Mouse (Mus musculus) kidney, embryonic 16.5 days (tissue): ENCODE measurements around the gene Dcst2. TPM values are rescaled to one million over a fixed set of nuclear protein-coding genes. Genes with fewer than 3 reads are reported as not detected.
A peak's percentile ranks its signal among the peaks of the same experiment; 100 is the strongest.

Source experiments
- ATAC-seq: fragments of 200-750 bp; cut with Nextera tagmentation; 2 replicates; pipeline ENCODE4 v1.8.0; 2017; ENCODE audit warnings: moderate TSS enrichment; ENCODE audit not compliant: low FRiP score, low TSS enrichment
- H3K27ac ChIP-seq: fragments of 300-500 bp; sonication (generic); 2 replicates; pipeline ENCODE4 v1.5.1; 2014; ENCODE audit warnings: low read length
- H3K27me3 ChIP-seq: fragments of 300-500 bp; sonication (generic); 2 replicates; pipeline ENCODE4 v1.6.1; 2014; ENCODE audit warnings: low read length, control low read depth, mixed read lengths; ENCODE audit not compliant: insufficient read depth
- H3K36me3 ChIP-seq: fragments of 300-500 bp; sonication (generic); 2 replicates; pipeline ENCODE4 v1.6.1; 2014; ENCODE audit warnings: low read length, control low read depth, mixed read lengths; ENCODE audit not compliant: insufficient read depth
- H3K4me1 ChIP-seq: fragments of 300-500 bp; sonication (generic); 2 replicates; pipeline ENCODE4 v1.6.1; 2014; ENCODE audit warnings: low read length, control low read depth, mixed read lengths; ENCODE audit not compliant: insufficient read depth
- H3K4me2 ChIP-seq: fragments of 300-500 bp; sonication (generic); replicated peaks from 2 replicates; pipeline ENCODE4 v1.6.1; 2014; ENCODE audit warnings: low read depth, low read length
- H3K4me3 ChIP-seq: fragments of 300-500 bp; sonication (generic); 2 replicates; pipeline ENCODE4 v1.5.1; 2014; ENCODE audit warnings: mild to moderate bottlenecking, low read length
- H3K9ac ChIP-seq: fragments of 300-500 bp; sonication (generic); replicated peaks from 2 replicates; pipeline ENCODE4 v1.6.1; 2014; ENCODE audit warnings: low read length
- H3K9me3 ChIP-seq: fragments of 300-500 bp; sonication (generic); 2 replicates; pipeline ENCODE4 v1.6.1; 2016; ENCODE audit warnings: low read length, control low read depth
- WGBS: fragments of 180-500 bp; shearing (Covaris S2); extraction: QIAGEN DNeasy Blood & Tissue Kit; methylation state at CpG from one replicate; pipeline ENCODE4 v1.1.7; 2014; 5-methylcytosine and 5-hydroxymethylcytosine counted together
- polyA plus RNA-seq: library from polyadenylated mRNA; unstranded; fragments of >200 nt; fragmentation: Nextera tagmentation; extraction: Ambion mirVana; gene quantifications from 2 replicates; pipeline ENCODE4 v1.2.1, GENCODE M21; 2015

The Dcst2 gene
- polyA plus RNA-seq = 0.32 and 0.35 TPM in 2 replicates

GRCm38 (mm10) chr3:89361675-89362074 is at the start of gene Dcst2:
Dcst2 (plus strand) TSS chr3:89361975.
- H3K4me1 ChIP-seq = peaks cover 9% of the 10 kb centered on the region; the same call in 1 of the 2 replicates
- no peaks in the 10 kb centered on the region for H3K9me3 ChIP-seq
- H3K4me2 ChIP-seq = no peak within 1 kb of the TSS
- no peaks in the 10 kb centered on the region for H3K27me3 ChIP-seq
- H3K9ac ChIP-seq = no peak within 1 kb of the TSS
- no peak for ATAC-seq
- 87% methylated on average over 7 of the region's 7 CpGs for WGBS
- H3K4me3 ChIP-seq = no peak within 1 kb of the TSS
- no peak within 1 kb of the TSS for H3K27ac ChIP-seq
- H3K36me3 ChIP-seq = no peaks in the 10 kb centered on the region

- no peak overlapping the region for H3K4me2 ChIP-seq
- no peaks in the 10 kb centered on the region for H3K9me3 ChIP-seq
- ATAC-seq = no peak
- H3K36me3 ChIP-seq = no peaks in the 10 kb centered on the region
- H3K27ac ChIP-seq = no peak overlapping the region
- no peak overlapping the region for H3K9ac ChIP-seq
- H3K4me1 ChIP-seq = peaks cover 25% of the 10 kb centered on the region
- WGBS = 78% methylated on average over 5 of the region's 5 CpGs
- H3K4me3 ChIP-seq = no peak overlapping the region
- H3K27me3 ChIP-seq = peaks cover 13% of the 10 kb centered on the region; the same call in 1 of the 2 replicates
Measured at GRCm38 (mm10) chr3:89314340-89314739, 47.4 kb upstream of the Dcst2 start.

- WGBS = 44% methylated on average over 2 of the region's 2 CpGs
- ATAC-seq = no peak
- peak overlapping the region; percentile 58 for H3K9ac ChIP-seq
Measured at GRCm38 (mm10) chr3:89314791-89315190, 47.0 kb upstream of the Dcst2 start.

GRCm38 (mm10) chr3:89315195-89315929 is 46.4 kb upstream of the Dcst2 start:
- Histone ChIP-seq H3K27me3 (peaks cover 18% of the 10 kb centered on the region; the same call in 1 of the 2 replicates), H3K4me2 (peak overlapping the region; percentile 68), H3K9me3 (no peaks in the 10 kb centered on the region), H3K4me1 (peaks cover 35% of the 10 kb centered on the region), H3K9ac (peak overlapping the region; percentile 58), H3K36me3 (no peaks in the 10 kb centered on the region), H3K27ac (peak overlapping the region; percentile 9; the same call in 1 of the 2 replicates), H3K4me3 (peak overlapping the region; percentile 43)
- ATAC-seq = peak; percentile 33; the same call in 1 of the 2 replicates
- 7% methylated on average over 26 of the region's 26 CpGs for WGBS

More at GRCm38 (mm10) chr3:89314791-89315190, 47.0 kb upstream of the Dcst2 start:
- Histone ChIP-seq H3K9me3 (no peaks in the 10 kb centered on the region), H3K4me2 (peak overlapping the region; percentile 68), H3K36me3 (no peaks in the 10 kb centered on the region), H3K27me3 (peaks cover 13% of the 10 kb centered on the region; the same call in 1 of the 2 replicates), H3K4me3 (peak overlapping the region; percentile 43), H3K4me1 (peaks cover 29% of the 10 kb centered on the region), H3K27ac (peak overlapping the region; percentile 9; the same call in 1 of the 2 replicates)

GRCm38 (mm10) chr3:89315930-89316831 is 45.6 kb upstream of the Dcst2 start:
- peaks cover 43% of the 10 kb centered on the region for H3K4me1 ChIP-seq
- no peak overlapping the region for H3K27ac ChIP-seq
- peak overlapping the region; percentile 43 for H3K4me3 ChIP-seq
- ATAC-seq = peak; percentile 28; the same call in 1 of the 2 replicates
- no peaks in the 10 kb centered on the region for H3K36me3 ChIP-seq
- peak overlapping the region; percentile 68 for H3K4me2 ChIP-seq
- no peaks in the 10 kb centered on the region for H3K9me3 ChIP-seq
- peak overlapping the region; percentile 58; the same call in 1 of the 2 replicates for H3K9ac ChIP-seq
- WGBS = 13% methylated on average over 40 of the region's 40 CpGs
- peaks cover 20% of the 10 kb centered on the region for H3K27me3 ChIP-seq

DNA sequence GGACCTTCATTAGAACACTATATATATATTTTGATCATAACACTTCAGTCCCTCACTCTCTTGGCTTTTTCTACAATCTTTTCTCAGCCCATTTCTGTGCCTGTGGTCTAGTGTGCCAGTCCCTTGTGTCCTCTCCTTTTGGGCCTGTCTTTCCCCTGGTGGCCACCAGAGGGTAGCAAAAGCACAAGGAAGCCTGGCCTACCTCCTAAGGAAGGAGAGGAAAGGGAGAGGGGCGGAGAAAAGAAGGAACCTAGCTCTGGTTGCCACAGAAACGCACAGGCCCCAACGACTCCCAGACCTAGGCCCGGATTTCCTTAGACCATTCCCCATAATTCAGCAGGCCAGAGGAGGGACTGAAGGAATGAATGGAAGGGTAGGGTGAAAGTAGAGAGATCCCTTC is 44.9 kb upstream of the Dcst2 start:
- no peak overlapping the region; the same call in 1 of the 2 replicates for H3K4me3 ChIP-seq
- H3K36me3 ChIP-seq = no peaks in the 10 kb centered on the region
- WGBS = 3% methylated on average over 4 of the region's 4 CpGs
- peaks cover 50% of the 10 kb centered on the region for H3K4me1 ChIP-seq
- H3K4me2 ChIP-seq = peak overlapping the region; percentile 68; the same call in 1 of the 2 replicates
- no peak overlapping the region for H3K27ac ChIP-seq
- no peaks in the 10 kb centered on the region for H3K9me3 ChIP-seq
- H3K27me3 ChIP-seq = peaks cover 20% of the 10 kb centered on the region
- no peak overlapping the region for H3K9ac ChIP-seq
- peak; percentile 20 for ATAC-seq

GRCm38 (mm10) chr3:89317246-89317645 is 44.5 kb upstream of the Dcst2 start:
- Histone ChIP-seq H3K4me2 (no peak overlapping the region), H3K9me3 (no peaks in the 10 kb centered on the region), H3K4me1 (peaks cover 54% of the 10 kb centered on the region), H3K27ac (no peak overlapping the region), H3K27me3 (peaks cover 20% of the 10 kb centered on the region), H3K9ac (no peak overlapping the region), H3K36me3 (no peaks in the 10 kb centered on the region), H3K4me3 (no peak overlapping the region)
- 55% methylated on average over 6 of the region's 6 CpGs for WGBS
- no peak for ATAC-seq

GRCm38 (mm10) chr3:89318316-89318715 is 43.5 kb upstream of the Dcst2 start:
- no peaks in the 10 kb centered on the region for H3K9me3 ChIP-seq
- H3K4me2 ChIP-seq = no peak overlapping the region
- no peak overlapping the region for H3K27ac ChIP-seq
- peaks cover 57% of the 10 kb centered on the region for H3K4me1 ChIP-seq
- H3K36me3 ChIP-seq = no peaks in the 10 kb centered on the region
- peaks cover 20% of the 10 kb centered on the region for H3K27me3 ChIP-seq
- no peak overlapping the region for H3K9ac ChIP-seq
- H3K4me3 ChIP-seq = no peak overlapping the region
- 66% methylated on average over 8 of the region's 8 CpGs for WGBS
- no peak for ATAC-seq

DNA sequence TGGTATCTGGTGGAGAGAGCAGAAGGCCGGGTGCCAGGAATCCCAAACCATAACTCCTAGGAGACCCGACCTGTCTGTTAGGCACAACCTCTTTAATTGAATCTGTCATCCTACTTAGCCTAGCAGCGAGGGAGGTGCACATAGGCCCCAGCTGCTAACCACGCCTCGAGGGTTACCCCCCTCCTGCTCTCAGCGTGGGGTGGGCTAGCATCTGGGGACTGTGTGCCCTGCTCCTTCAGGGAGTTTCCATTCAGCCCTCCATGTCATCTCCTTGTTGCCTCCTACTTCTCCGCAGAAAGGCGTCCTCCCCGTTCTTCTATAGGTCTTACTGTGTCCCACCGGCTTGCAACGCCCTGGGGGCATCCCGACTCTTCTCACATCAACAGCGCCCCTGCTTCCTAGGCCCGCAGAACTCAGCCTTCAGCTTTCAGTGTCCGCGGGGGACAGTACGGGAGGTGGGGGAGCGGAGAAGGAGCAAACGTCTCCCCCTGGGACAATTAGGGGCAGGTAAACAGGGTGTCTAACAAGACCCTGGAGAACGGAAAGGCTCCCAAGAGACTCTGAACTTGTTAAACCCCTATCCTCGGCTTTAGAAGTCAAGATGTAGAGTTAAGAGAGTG is 42.7 kb upstream of the Dcst2 start:
- ATAC-seq = no peak
- H3K4me3 ChIP-seq = peak overlapping the region; percentile 63
- peak overlapping the region; percentile 79 for H3K4me2 ChIP-seq
- peaks cover 20% of the 10 kb centered on the region for H3K27me3 ChIP-seq
- H3K9me3 ChIP-seq = no peaks in the 10 kb centered on the region
- H3K36me3 ChIP-seq = no peaks in the 10 kb centered on the region
- peaks cover 57% of the 10 kb centered on the region for H3K4me1 ChIP-seq
- 15% methylated on average over 21 of the region's 21 CpGs for WGBS
- H3K9ac ChIP-seq = peak overlapping the region; percentile 63; the same call in 1 of the 2 replicates
- no peak overlapping the region for H3K27ac ChIP-seq
